In genomic region chr4:147349687-147350415, GRCm38 (mm10) we compare ENCODE assay signal across 21 mouse cellular contexts. TPM values are rescaled to one million over a fixed set of nuclear protein-coding genes. Genes with fewer than 3 reads are reported as not detected.
DNase-seq lines count a peak whose midpoint lies in the region; ATAC-seq and TF ChIP-seq lines count a peak whose summit lies in the region.
"Not testable (repeated sequence)": the region's sequence is repeated elsewhere in the genome, so short reads cannot be mapped to it uniquely, and the experiment has no call there.
"Had no signal": no experiment of that assay in that cellular context is flagged by ENCODE, and none has a peak within 500 bp of the region (broad histone marks: within the 10 kb centered on the region; RNA-seq: fewer than 3 reads in every experiment).

No protein-coding gene starts in this region.

- not testable (repeated sequence) for H3K9ac ChIP-seq in forebrain, embryonic 11.5 days (ENCODE audit: low read length); neural tube, embryonic 12.5 days

- H3K27ac ChIP-seq in forebrain, embryonic 11.5 days (ENCODE audit: low read depth, low read length); neural tube, embryonic 12.5 days: not testable (repeated sequence)

- not testable (repeated sequence) for H3K4me2 ChIP-seq in forebrain, embryonic 11.5 days (ENCODE audit: low read depth, low read length, severe bottlenecking); neural tube, embryonic 12.5 days (replicated peaks)

- H3K36me3 ChIP-seq in G1E (replicated peaks); forebrain, embryonic 11.5 days (ENCODE audit: control insufficient read depth, insufficient read depth, low read length); neural tube, embryonic 12.5 days: not testable (repeated sequence)

- H3K4me3 ChIP-seq in G1E (ENCODE audit: low read depth, low read length); forebrain, embryonic 11.5 days (ENCODE audit: low read depth, low read length); neural tube, embryonic 12.5 days: not testable (repeated sequence)

- TF ChIP-seq CTCF in G1E (IDR thresholded peaks at IDR 0.05; ENCODE audit: low read depth, low read length): not testable (repeated sequence)

- 83% methylated on average over 9 of the region's 9 CpGs for WGBS in forebrain, embryonic 11.5 days
- 87% methylated on average over 9 of the region's 9 CpGs for WGBS in neural tube, embryonic 12.5 days

- H3K27me3 ChIP-seq in G1E (ENCODE audit: insufficient read depth, low read length); forebrain, embryonic 11.5 days (ENCODE audit: control insufficient read depth, insufficient read depth, low read length); neural tube, embryonic 12.5 days (replicated peaks): not testable (repeated sequence)

- DNase-seq in G1E (ENCODE audit: low spot score): not testable (repeated sequence)
- peak; percentile 42 for DNase-seq in forebrain, embryonic 11.5 days (ENCODE audit: low spot score)
- DNase-seq in heart, adult 9 months (ENCODE audit: low spot score in 2 of 2): peak; percentile 12 to 19
- peak; percentile 5 for DNase-seq in kidney, adult 11 months
- peak; percentile 9 for DNase-seq in lung, postnatal 10 days
- DNase-seq in testis, postnatal 10 days (ENCODE audit: low spot score): peak; percentile 43
- peak; percentile 1 for DNase-seq in yolk sac, embryonic 10.5 days (ENCODE audit: low spot score)

- not testable (repeated sequence) for H3K4me1 ChIP-seq in G1E (ENCODE audit: insufficient read depth, low read depth, low read length); forebrain, embryonic 11.5 days (replicated peaks; ENCODE audit: control insufficient read depth, insufficient read depth, low read length); neural tube, embryonic 12.5 days

- ATAC-seq in G1E (ENCODE audit: extremely low read depth, insufficient number of reproducible peaks, low FRiP score, poor library complexity, severe bottlenecking): 0 out of 2 replicates have a peak, but pooled peaks have one; percentile 15
- ATAC-seq in forebrain, embryonic 11.5 days (replicated peaks; ENCODE audit: low FRiP score): not testable (repeated sequence)
- ATAC-seq in neural tube, embryonic 12.5 days (ENCODE audit: low FRiP score, low read depth): 0 out of 2 replicates have a peak, but pooled peaks have one; percentile 48

- H3K9me3 ChIP-seq in G1E (replicated peaks): peaks cover 23% of the 10 kb centered on the region
- peaks cover 36% of the 10 kb centered on the region for H3K9me3 ChIP-seq in forebrain, embryonic 11.5 days (ENCODE audit: control insufficient read depth, low read length)
- peaks cover 51% of the 10 kb centered on the region for H3K9me3 ChIP-seq in neural tube, embryonic 12.5 days

RNA-seq across cellular contexts. Expression of gene Zfp978, which starts 11.3 kb away (rescaled TPM):
- total RNA-seq in G1E (2014; fragmentation: Nextera tagmentation) (not detected in 2 replicates), G1E (2017) (0.58 and 0.60 TPM in 2 replicates)
- not detected in 2 replicates for polyA plus RNA-seq in G1E (2012)
- 0.20 TPM in 1 of 2 replicates, not detected in the other for polyA plus RNA-seq in forebrain, embryonic 11.5 days (2014; fragmentation: Nextera tagmentation; extraction: Ambion mirVana)
- polyA plus RNA-seq in neural tube, embryonic 12.5 days (2016; fragmentation: Nextera tagmentation; extraction: Ambion mirVana): 0.28 TPM in 1 of 2 replicates, not detected in the other
- total RNA-seq: gastrocnemius, adult 2 months; gastrocnemius, postnatal 36 days; hematopoietic stem cell, adult 5-6 weeks; hindbrain, postnatal 0 days had no signal
- polyA plus RNA-seq: brain, embryonic 14.5 days; CD4-positive, CD25-positive, alpha-beta regulatory T cell, adult 4 months; embryonic facial prominence, embryonic 13.5 days; forebrain, embryonic 14.5 days; heart, adult 2 months; heart, embryonic 15.5 days; hindbrain, embryonic 13.5 days had no signal

RNA-seq across cellular contexts. Expression of gene Zfp988, which starts 44.4 kb away (rescaled TPM):
- total RNA-seq in G1E (2014; fragmentation: Nextera tagmentation): 2.0 and 3.6 TPM in 2 replicates
- total RNA-seq in G1E (2017): 0.16 and 0.41 TPM in 2 replicates
- polyA plus RNA-seq in G1E (2012): 0.03 TPM in 1 of 2 replicates, not detected in the other
- 0.31 TPM in 1 of 2 replicates, not detected in the other for polyA plus RNA-seq in forebrain, embryonic 11.5 days (2014; fragmentation: Nextera tagmentation; extraction: Ambion mirVana)
- 0.08 and 0.09 TPM in 2 replicates for polyA plus RNA-seq in neural tube, embryonic 12.5 days (2016; fragmentation: Nextera tagmentation; extraction: Ambion mirVana)
- total RNA-seq: common myeloid progenitor, adult 5-6 weeks; gastrocnemius, adult 2 months; gastrocnemius, postnatal 36 days; heart, adult 2 months; heart, postnatal 14 days had no signal
- polyA plus RNA-seq: embryonic facial prominence, embryonic 13.5 days; forebrain, embryonic 14.5 days; heart, adult 2 months; heart, embryonic 15.5 days had no signal
